Mouse (Mus musculus): ENCODE measurements at regions not wholly inside any gene's neighbourhood (a gene's known extent, or its start where the extent isn't known, plus 50 kb on each side); places are given as distances from the start of the nearest gene placed in this dataset.
A peak's percentile ranks its signal among the peaks of the same experiment; 100 is the strongest.

GRCm38 (mm10) chr2:80966766-80967165 lies 349.7 kb downstream of the Nup35 start:
- Histone ChIP-seq H3K27ac (ENCODE audit: insufficient read depth, low read length) (no peak overlapping the region), H3K4me3 (ENCODE audit: insufficient read depth, low read length) (no peak overlapping the region), H3K4me1 (ENCODE audit: control insufficient read depth, insufficient read depth, low read length) (peaks cover 7% of the 10 kb centered on the region; the same call in 1 of the 2 replicates)
- TF ChIP-seq POLR2A (IDR thresholded peaks at IDR 0.05; ENCODE audit: low read depth, low read length) (no peak), CTCF (IDR thresholded peaks at IDR 0.05; ENCODE audit: borderline replicate concordance, insufficient read depth, low read length) (no peak)

- Histone ChIP-seq H3K4me3 (ENCODE audit: insufficient read depth, low read length) (no peak overlapping the region), H3K27ac (ENCODE audit: insufficient read depth, low read length) (no peak overlapping the region), H3K4me1 (ENCODE audit: control insufficient read depth, insufficient read depth, low read length) (peaks cover 7% of the 10 kb centered on the region; the same call in 1 of the 2 replicates)
- TF ChIP-seq CTCF (IDR thresholded peaks at IDR 0.05; ENCODE audit: borderline replicate concordance, insufficient read depth, low read length) = no peak
- TF ChIP-seq POLR2A (IDR thresholded peaks at IDR 0.05; ENCODE audit: low read depth, low read length) = no peak
These were observed 350.2 kb downstream of the Nup35 start for GRCm38 (mm10) chr2:80967260-80967659.

GRCm38 (mm10) chr2:80969354-80969753 lies 352.3 kb downstream of the Nup35 start:
- Histone ChIP-seq H3K4me3 (ENCODE audit: insufficient read depth, low read length) (no peak overlapping the region), H3K27ac (ENCODE audit: insufficient read depth, low read length) (peak overlapping the region; percentile 66; the same call in 1 of the 2 replicates), H3K4me1 (ENCODE audit: control insufficient read depth, insufficient read depth, low read length) (peaks cover 7% of the 10 kb centered on the region; the same call in 1 of the 2 replicates)
- TF ChIP-seq POLR2A (IDR thresholded peaks at IDR 0.05; ENCODE audit: low read depth, low read length) (no peak), CTCF (IDR thresholded peaks at IDR 0.05; ENCODE audit: borderline replicate concordance, insufficient read depth, low read length) (no peak)

DNA sequence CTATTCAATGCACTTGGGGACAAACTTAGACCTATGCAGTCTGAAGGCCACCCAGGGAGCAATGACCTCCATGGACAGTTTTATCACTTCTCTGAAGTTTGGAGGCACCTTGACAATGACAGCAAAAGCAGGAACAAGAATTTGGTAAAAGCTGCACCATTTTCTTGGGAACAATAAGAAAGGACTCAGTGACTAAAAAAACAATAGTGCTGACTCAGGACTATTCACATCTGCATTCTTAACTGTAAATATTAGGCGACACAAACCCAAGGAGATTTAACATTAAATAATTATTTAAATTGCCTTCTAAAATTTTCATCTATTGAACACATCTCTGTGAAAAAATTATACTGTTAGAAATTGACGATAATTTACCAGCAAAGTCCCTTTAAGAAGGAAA lies 356.2 kb downstream of the Nup35 start:
- H3K4me3 ChIP-seq (ENCODE audit: insufficient read depth, low read length) = no peak overlapping the region
- H3K27ac ChIP-seq (ENCODE audit: insufficient read depth, low read length) = no peak overlapping the region
- H3K4me1 ChIP-seq (ENCODE audit: control insufficient read depth, insufficient read depth, low read length) = peaks cover 7% of the 10 kb centered on the region; the same call in 1 of the 2 replicates
- TF ChIP-seq POLR2A (IDR thresholded peaks at IDR 0.05; ENCODE audit: low read depth, low read length) (no peak), CTCF (IDR thresholded peaks at IDR 0.05; ENCODE audit: borderline replicate concordance, insufficient read depth, low read length) (no peak)

GRCm38 (mm10) chr2:80998296-80998695 lies 381.3 kb downstream of the Nup35 start:
- no peak for TF ChIP-seq POLR2A (IDR thresholded peaks at IDR 0.05; ENCODE audit: low read depth, low read length)
- TF ChIP-seq CTCF (IDR thresholded peaks at IDR 0.05; ENCODE audit: borderline replicate concordance, insufficient read depth, low read length) = no peak
- Histone ChIP-seq H3K4me1 (ENCODE audit: control insufficient read depth, insufficient read depth, low read length) (no peaks in the 10 kb centered on the region), H3K27ac (ENCODE audit: insufficient read depth, low read length) (no peak overlapping the region), H3K4me3 (ENCODE audit: insufficient read depth, low read length) (no peak overlapping the region)

DNA sequence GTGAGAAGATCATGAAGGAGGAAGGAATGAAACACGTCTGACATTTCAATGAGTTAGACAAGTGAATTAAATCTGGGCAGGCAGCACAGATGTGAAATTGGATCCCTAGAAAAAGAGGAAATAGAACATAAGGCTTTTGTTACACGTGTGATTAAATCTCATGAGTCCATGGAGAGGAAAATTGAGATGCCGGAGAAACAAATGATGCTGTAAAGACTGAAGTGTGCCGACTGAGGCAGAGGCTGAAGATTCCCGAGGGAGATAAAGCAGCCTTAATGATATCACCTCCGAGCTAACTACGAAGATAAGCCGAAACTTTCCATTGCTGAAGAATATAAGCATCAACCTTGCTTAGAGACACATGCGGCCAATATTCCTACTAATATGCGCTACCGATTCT lies 390.0 kb downstream of the Nup35 start:
- TF ChIP-seq POLR2A (IDR thresholded peaks at IDR 0.05; ENCODE audit: low read depth, low read length) = no peak
- Histone ChIP-seq H3K27ac (ENCODE audit: insufficient read depth, low read length) (no peak overlapping the region), H3K4me1 (ENCODE audit: control insufficient read depth, insufficient read depth, low read length) (no peaks in the 10 kb centered on the region), H3K4me3 (ENCODE audit: insufficient read depth, low read length) (no peak overlapping the region)

DNA sequence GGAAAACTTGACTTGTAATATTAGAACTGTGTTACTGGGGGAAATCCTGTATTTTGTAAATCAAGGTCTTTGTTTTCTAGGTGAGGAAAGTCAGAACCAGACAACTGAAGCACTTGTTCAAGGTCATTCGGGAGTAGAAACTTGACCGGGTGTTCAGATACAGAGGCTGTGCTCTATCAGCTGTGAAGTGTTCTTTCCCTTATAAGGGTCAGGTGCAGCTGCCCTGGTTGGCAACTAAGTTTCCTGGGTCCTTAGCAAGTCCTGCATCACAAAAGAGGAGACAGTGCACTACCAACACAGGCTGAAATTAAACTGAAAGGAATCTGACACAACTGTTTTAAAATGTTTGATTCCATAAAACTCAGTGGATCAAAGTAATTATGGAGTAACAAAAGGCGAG lies 406.6 kb downstream of the Nup35 start:
- no peak overlapping the region for H3K27ac ChIP-seq (ENCODE audit: insufficient read depth, low read length)
- no peaks in the 10 kb centered on the region for H3K4me1 ChIP-seq (ENCODE audit: control insufficient read depth, insufficient read depth, low read length)
- no peak overlapping the region for H3K4me3 ChIP-seq (ENCODE audit: insufficient read depth, low read length)
- TF ChIP-seq CTCF (IDR thresholded peaks at IDR 0.05; ENCODE audit: borderline replicate concordance, insufficient read depth, low read length) (no peak), POLR2A (IDR thresholded peaks at IDR 0.05; ENCODE audit: low read depth, low read length) (no peak)

All from embryonic fibroblast, embryonic 13.5 days (primary cell).